Mouse (Mus musculus) midbrain, embryonic 12.5 days (tissue): Measurements from ENCODE around the gene Chd2. TPM values are rescaled to one million over a fixed set of nuclear protein-coding genes. Genes with fewer than 3 reads are reported as not detected.

Experiments used
- ATAC-seq: fragments of 200-750 bp; cut with Nextera tagmentation; 2 replicates; pipeline ENCODE4 v1.8.0; 2017; ENCODE audit warnings: low read depth, moderate TSS enrichment, moderate library complexity; ENCODE audit not compliant: low FRiP score
- H3K27ac ChIP-seq: fragments of 300-500 bp; sonication (generic); replicated peaks from 2 replicates; pipeline ENCODE4 v1.5.1; 2016; ENCODE audit warnings: mild to moderate bottlenecking
- H3K27me3 ChIP-seq: fragments of 300-500 bp; sonication (generic); 2 replicates; pipeline ENCODE4 v1.6.1; 2016; ENCODE audit warnings: mild to moderate bottlenecking
- H3K36me3 ChIP-seq: fragments of 300-500 bp; sonication (generic); 2 replicates; pipeline ENCODE4 v1.6.1; 2016
- H3K4me1 ChIP-seq: fragments of 300-500 bp; sonication (generic); 2 replicates; pipeline ENCODE4 v1.6.1; 2016
- H3K4me2 ChIP-seq: fragments of 300-500 bp; sonication (generic); replicated peaks from 2 replicates; pipeline ENCODE4 v1.6.1; 2016; ENCODE audit warnings: mild to moderate bottlenecking, moderate library complexity
- H3K4me3 ChIP-seq: fragments of 300-500 bp; sonication (generic); 2 replicates; pipeline ENCODE4 v1.5.1; 2016; ENCODE audit warnings: mild to moderate bottlenecking
- H3K9ac ChIP-seq: fragments of 300-500 bp; sonication (generic); replicated peaks from 2 replicates; pipeline ENCODE4 v1.6.1; 2016; ENCODE audit warnings: mild to moderate bottlenecking, moderate library complexity
- H3K9me3 ChIP-seq: fragments of 300-500 bp; sonication (generic); 2 replicates; pipeline ENCODE4 v1.6.1; 2016; ENCODE audit warnings: mild to moderate bottlenecking
- WGBS: fragments of 180-500 bp; shearing (Covaris S2); methylation state at CpG from one replicate; pipeline ENCODE4 v1.1.7; 2016; 5-methylcytosine and 5-hydroxymethylcytosine counted together
- polyA plus RNA-seq: library from polyadenylated mRNA; unstranded; fragments of >200 nt; fragmentation: Nextera tagmentation; extraction: Ambion mirVana; gene quantifications from 2 replicates; pipeline ENCODE4 v1.2.1, GENCODE M21; 2016

The Chd2 gene
- polyA plus RNA-seq, 1 experiment from 2014 or later = 54.8 TPM

- Histone ChIP-seq H3K27me3 (no peaks in the 10 kb centered on the region), H3K9me3 (no peaks in the 10 kb centered on the region), H3K4me1 (no peaks in the 10 kb centered on the region), H3K4me3 (no peak overlapping the region), H3K9ac (no peak overlapping the region), H3K36me3 (peaks cover 95% of the 10 kb centered on the region), H3K27ac (no peak overlapping the region), H3K4me2 (no peak overlapping the region)
- 94% methylated on average over 3 of the region's 3 CpGs for WGBS
- ATAC-seq = no peak
Measured at GRCm38 (mm10) chr7:73452187-73452808, 89.3 kb downstream of the Chd2 start.

- Histone ChIP-seq H3K4me1 (no peaks in the 10 kb centered on the region), H3K9ac (no peak overlapping the region), H3K9me3 (no peaks in the 10 kb centered on the region), H3K27ac (no peak overlapping the region), H3K4me2 (no peak overlapping the region), H3K4me3 (no peak overlapping the region), H3K36me3 (peaks cover 98% of the 10 kb centered on the region), H3K27me3 (no peaks in the 10 kb centered on the region)
- WGBS = 91% methylated on average over 4 of the region's 4 CpGs
- no peak for ATAC-seq
Measured at GRCm38 (mm10) chr7:73451594-73451993, 90.0 kb downstream of the Chd2 start.

GRCm38 (mm10) chr7:73442246-73442645, 99.4 kb downstream of the Chd2 start:
- no peak overlapping the region for H3K27ac ChIP-seq
- H3K9ac ChIP-seq = no peak overlapping the region

GRCm38 (mm10) chr7:73441802-73442201, 99.8 kb downstream of the Chd2 start:
- no peak for ATAC-seq
- Histone ChIP-seq H3K27me3 (no peaks in the 10 kb centered on the region), H3K4me2 (no peak overlapping the region), H3K27ac (no peak overlapping the region), H3K4me3 (no peak overlapping the region), H3K9ac (no peak overlapping the region), H3K9me3 (no peaks in the 10 kb centered on the region), H3K36me3 (peaks cover 97% of the 10 kb centered on the region), H3K4me1 (no peaks in the 10 kb centered on the region)
- 95% methylated on average over 3 of the region's 3 CpGs for WGBS

More at GRCm38 (mm10) chr7:73442246-73442645, 99.4 kb downstream of the Chd2 start:
- H3K4me3 ChIP-seq = no peak overlapping the region
- no peaks in the 10 kb centered on the region for H3K27me3 ChIP-seq
- no peaks in the 10 kb centered on the region for H3K9me3 ChIP-seq
- no peaks in the 10 kb centered on the region for H3K4me1 ChIP-seq
- no peak for ATAC-seq
- H3K36me3 ChIP-seq = peaks cover 97% of the 10 kb centered on the region
- WGBS = 96% methylated on average over 4 of the region's 4 CpGs
- H3K4me2 ChIP-seq = no peak overlapping the region

GRCm38 (mm10) chr7:73435685-73436084, 105.9 kb downstream of the Chd2 start:
- Histone ChIP-seq H3K36me3 (peaks cover 76% of the 10 kb centered on the region), H3K4me3 (no peak overlapping the region), H3K9me3 (no peaks in the 10 kb centered on the region), H3K27ac (no peak overlapping the region), H3K4me2 (no peak overlapping the region), H3K27me3 (no peaks in the 10 kb centered on the region), H3K9ac (no peak overlapping the region), H3K4me1 (no peaks in the 10 kb centered on the region)
- 80% methylated on average over 12 of the region's 12 CpGs for WGBS
- ATAC-seq = no peak

GRCm38 (mm10) chr7:73434336-73434677, 107.3 kb downstream of the Chd2 start:
- H3K27me3 ChIP-seq = no peaks in the 10 kb centered on the region
- H3K4me3 ChIP-seq = no peak overlapping the region
- no peak overlapping the region for H3K4me2 ChIP-seq
- H3K9ac ChIP-seq = no peak overlapping the region
- H3K27ac ChIP-seq = no peak overlapping the region
- no peak for ATAC-seq
- no peaks in the 10 kb centered on the region for H3K9me3 ChIP-seq
- peaks cover 70% of the 10 kb centered on the region for H3K36me3 ChIP-seq
- 88% methylated on average over 2 of the region's 2 CpGs for WGBS
- H3K4me1 ChIP-seq = no peaks in the 10 kb centered on the region

GRCm38 (mm10) chr7:73433637-73434335, 107.8 kb downstream of the Chd2 start:
- Histone ChIP-seq H3K4me3 (no peak overlapping the region), H3K27ac (no peak overlapping the region), H3K27me3 (no peaks in the 10 kb centered on the region), H3K9me3 (no peaks in the 10 kb centered on the region), H3K4me2 (no peak overlapping the region), H3K9ac (no peak overlapping the region), H3K4me1 (no peaks in the 10 kb centered on the region), H3K36me3 (peaks cover 70% of the 10 kb centered on the region)
- ATAC-seq = no peak
- WGBS = 84% methylated on average over 6 of the region's 6 CpGs

- Histone ChIP-seq H3K4me3 (no peak overlapping the region), H3K4me1 (peaks cover 18% of the 10 kb centered on the region), H3K36me3 (peaks cover 44% of the 10 kb centered on the region), H3K27me3 (no peaks in the 10 kb centered on the region), H3K4me2 (no peak overlapping the region), H3K9ac (no peak overlapping the region), H3K27ac (no peak overlapping the region), H3K9me3 (no peaks in the 10 kb centered on the region)
- WGBS = 91% methylated on average over 3 of the region's 3 CpGs
- ATAC-seq = no peak
Measured at GRCm38 (mm10) chr7:73428525-73428924, 113.1 kb downstream of the Chd2 start.

GRCm38 (mm10) chr7:73427794-73428193, 113.8 kb downstream of the Chd2 start:
- Histone ChIP-seq H3K4me3 (no peak overlapping the region), H3K36me3 (peaks cover 42% of the 10 kb centered on the region), H3K9ac (no peak overlapping the region), H3K27ac (no peak overlapping the region), H3K4me2 (no peak overlapping the region), H3K27me3 (no peaks in the 10 kb centered on the region), H3K4me1 (peaks cover 21% of the 10 kb centered on the region), H3K9me3 (no peaks in the 10 kb centered on the region)
- 97% methylated on average over 6 of the region's 6 CpGs for WGBS
- ATAC-seq = no peak

GRCm38 (mm10) chr7:73426752-73427386, 114.8 kb downstream of the Chd2 start:
- no peak for ATAC-seq
- H3K4me3 ChIP-seq = no peak overlapping the region
- H3K27me3 ChIP-seq = no peaks in the 10 kb centered on the region
- peak overlapping the region; percentile 49 for H3K27ac ChIP-seq
- no peaks in the 10 kb centered on the region for H3K9me3 ChIP-seq
- H3K9ac ChIP-seq = no peak overlapping the region
- no peak overlapping the region for H3K4me2 ChIP-seq
- 89% methylated on average over 8 of the region's 8 CpGs for WGBS
- H3K36me3 ChIP-seq = peaks cover 42% of the 10 kb centered on the region
- peaks cover 25% of the 10 kb centered on the region for H3K4me1 ChIP-seq

- H3K9ac ChIP-seq = no peak overlapping the region
- no peak overlapping the region for H3K4me3 ChIP-seq
- WGBS = 91% methylated on average over 3 of the region's 3 CpGs
- no peaks in the 10 kb centered on the region for H3K9me3 ChIP-seq
- H3K27ac ChIP-seq = no peak overlapping the region; the same call in 1 of the 2 replicates
- no peak for ATAC-seq
- peaks cover 39% of the 10 kb centered on the region for H3K36me3 ChIP-seq
- no peak overlapping the region for H3K4me2 ChIP-seq
- no peaks in the 10 kb centered on the region for H3K27me3 ChIP-seq
- peaks cover 31% of the 10 kb centered on the region for H3K4me1 ChIP-seq
Measured at GRCm38 (mm10) chr7:73426235-73426634, 115.4 kb downstream of the Chd2 start.

- peaks cover 36% of the 10 kb centered on the region for H3K4me1 ChIP-seq
- H3K9me3 ChIP-seq = no peaks in the 10 kb centered on the region
- no peak overlapping the region for H3K4me2 ChIP-seq
- H3K4me3 ChIP-seq = no peak overlapping the region
- 92% methylated on average over 7 of the region's 7 CpGs for WGBS
- no peaks in the 10 kb centered on the region for H3K27me3 ChIP-seq
- no peak for ATAC-seq
- H3K9ac ChIP-seq = no peak overlapping the region
- peak overlapping the region; percentile 74 for H3K27ac ChIP-seq
- peaks cover 43% of the 10 kb centered on the region for H3K36me3 ChIP-seq
Measured at GRCm38 (mm10) chr7:73425451-73425850, 116.2 kb downstream of the Chd2 start.
